Mouse (Mus musculus): ENCODE data around the gene Ccdc106. TPM values are rescaled to one million over a fixed set of nuclear protein-coding genes. Genes with fewer than 3 reads are reported as not detected.

Ccdc106 gene
- polyA plus RNA-seq, 1 experiment from 2014 or later: 25.5 TPM

Other genes with a start within 250 kb of the Ccdc106 start
- gene Fam71e2, start 249.3 kb upstream of the Ccdc106 start, polyA plus RNA-seq (2014; fragmentation: Nextera tagmentation; extraction: Ambion mirVana): not detected in 2 replicates
- 0.31 TPM in 1 of 2 replicates, not detected in the other for gene Il11, start 237.7 kb upstream of the Ccdc106 start, polyA plus RNA-seq (2014; fragmentation: Nextera tagmentation; extraction: Ambion mirVana)
- gene Tmem190, start 237.6 kb upstream of the Ccdc106 start, polyA plus RNA-seq (2014; fragmentation: Nextera tagmentation; extraction: Ambion mirVana): 0.63 TPM in 1 of 2 replicates, not detected in the other
- gene Tmem238, start 230.9 kb upstream of the Ccdc106 start, polyA plus RNA-seq (2014; fragmentation: Nextera tagmentation; extraction: Ambion mirVana): 6.9 and 8.2 TPM in 2 replicates
- gene Rpl28, start 227.7 kb upstream of the Ccdc106 start, polyA plus RNA-seq (2014; fragmentation: Nextera tagmentation; extraction: Ambion mirVana): 251 and 292 TPM in 2 replicates
- gene Ube2s, start 208.0 kb upstream of the Ccdc106 start, polyA plus RNA-seq (2014; fragmentation: Nextera tagmentation; extraction: Ambion mirVana): 465 and 546 TPM in 2 replicates
- 0.89 and 1.1 TPM in 2 replicates for gene Shisa7, start 175.9 kb upstream of the Ccdc106 start, polyA plus RNA-seq (2014; fragmentation: Nextera tagmentation; extraction: Ambion mirVana)
- 4.5 and 8.3 TPM in 2 replicates for gene Isoc2b, start 150.3 kb upstream of the Ccdc106 start, polyA plus RNA-seq (2014; fragmentation: Nextera tagmentation; extraction: Ambion mirVana)
- 0.95 and 1.3 TPM in 2 replicates for gene Isoc2a, start 143.4 kb upstream of the Ccdc106 start, polyA plus RNA-seq (2014; fragmentation: Nextera tagmentation; extraction: Ambion mirVana)
- gene Gm36210, start 114.0 kb upstream of the Ccdc106 start, polyA plus RNA-seq (2014; fragmentation: Nextera tagmentation; extraction: Ambion mirVana): 0.22 TPM in 1 of 2 replicates, not detected in the other
- 4.5 and 5.2 TPM in 2 replicates for gene Zfp628, start 105.3 kb upstream of the Ccdc106 start, polyA plus RNA-seq (2014; fragmentation: Nextera tagmentation; extraction: Ambion mirVana)
- 3.1 and 3.6 TPM in 2 replicates for gene Nat14, start 98.5 kb upstream of the Ccdc106 start, polyA plus RNA-seq (2014; fragmentation: Nextera tagmentation; extraction: Ambion mirVana)
- gene Ssc5d, start 94.8 kb upstream of the Ccdc106 start, polyA plus RNA-seq (2014; fragmentation: Nextera tagmentation; extraction: Ambion mirVana): 1.1 and 2.5 TPM in 2 replicates
- 0.43 TPM in 1 of 2 replicates, not detected in the other for gene Sbk2, start 56.1 kb upstream of the Ccdc106 start, polyA plus RNA-seq (2014; fragmentation: Nextera tagmentation; extraction: Ambion mirVana)
- 0.06 TPM in 1 of 2 replicates, not detected in the other for gene Sbk3, start 49.4 kb upstream of the Ccdc106 start, polyA plus RNA-seq (2014; fragmentation: Nextera tagmentation; extraction: Ambion mirVana)
- gene Zfp579, start 24.4 kb upstream of the Ccdc106 start, polyA plus RNA-seq (2014; fragmentation: Nextera tagmentation; extraction: Ambion mirVana): 36.6 and 41.6 TPM in 2 replicates
- 11.7 and 12.3 TPM in 2 replicates for gene Zfp524, start 6.1 kb upstream of the Ccdc106 start, polyA plus RNA-seq (2014; fragmentation: Nextera tagmentation; extraction: Ambion mirVana)
- gene Fiz1, start 5.9 kb upstream of the Ccdc106 start, polyA plus RNA-seq (2014; fragmentation: Nextera tagmentation; extraction: Ambion mirVana): 46.5 and 48.6 TPM in 2 replicates
- gene Gm44973, start 5.1 kb upstream of the Ccdc106 start, polyA plus RNA-seq (2014; fragmentation: Nextera tagmentation; extraction: Ambion mirVana): 1.1 and 3.4 TPM in 2 replicates
- 9.9 and 10.0 TPM in 2 replicates for gene Zfp865, start 177 bp upstream of the Ccdc106 start, polyA plus RNA-seq (2014; fragmentation: Nextera tagmentation; extraction: Ambion mirVana)
- not detected in 2 replicates for gene 4632433K11Rik, start 13.6 kb downstream of the Ccdc106 start, polyA plus RNA-seq (2014; fragmentation: Nextera tagmentation; extraction: Ambion mirVana)
- gene Zfp784, start 17.9 kb downstream of the Ccdc106 start, polyA plus RNA-seq (2014; fragmentation: Nextera tagmentation; extraction: Ambion mirVana): 3.8 and 5.0 TPM in 2 replicates
- 43.6 and 56.2 TPM in 2 replicates for gene Zfp580, start 31.0 kb downstream of the Ccdc106 start, polyA plus RNA-seq (2014; fragmentation: Nextera tagmentation; extraction: Ambion mirVana)
- gene U2af2, start 41.6 kb downstream of the Ccdc106 start, polyA plus RNA-seq (2014; fragmentation: Nextera tagmentation; extraction: Ambion mirVana): 120 and 148 TPM in 2 replicates
- 53.2 and 63.8 TPM in 2 replicates for gene Epn1, start 59.7 kb downstream of the Ccdc106 start, polyA plus RNA-seq (2014; fragmentation: Nextera tagmentation; extraction: Ambion mirVana)
- gene Rfpl4, start 96.4 kb downstream of the Ccdc106 start, polyA plus RNA-seq (2014; fragmentation: Nextera tagmentation; extraction: Ambion mirVana): not detected in 2 replicates
- gene Rasl2-9, start 105.4 kb downstream of the Ccdc106 start, polyA plus RNA-seq (2014; fragmentation: Nextera tagmentation; extraction: Ambion mirVana): 0.28 and 0.43 TPM in 2 replicates
- not detected in 2 replicates for gene Vmn1r55, start 129.1 kb downstream of the Ccdc106 start, polyA plus RNA-seq (2014; fragmentation: Nextera tagmentation; extraction: Ambion mirVana)
- not detected in 2 replicates for gene Vmn1r56, start 176.2 kb downstream of the Ccdc106 start, polyA plus RNA-seq (2014; fragmentation: Nextera tagmentation; extraction: Ambion mirVana)
- not detected in 2 replicates for gene Vmn1r57, start 197.9 kb downstream of the Ccdc106 start, polyA plus RNA-seq (2014; fragmentation: Nextera tagmentation; extraction: Ambion mirVana)

Data from kidney, embryonic 14.5 days (tissue).